Mouse (Mus musculus) kidney, adult 2 months (tissue): ENCODE measurements at regions not wholly inside any gene's neighbourhood (a gene's known extent, or its start where the extent isn't known, plus 50 kb on each side); places are given as distances from the start of the nearest gene placed in this dataset.
"Not testable (repeated sequence)": the region's sequence is repeated elsewhere in the genome, so short reads cannot be mapped to it uniquely, and the experiment has no call there.

Experiments
- DNase-seq: peaks from one replicate; pipeline ENCODE4 v3.0.0; 2021
- H3K27ac ChIP-seq: fragments of 200-500 bp; 2 replicates; pipeline ENCODE4 v1.5.1; 2012; ENCODE audit warnings: low read depth, low read length, control low read depth, inconsistent platforms; ENCODE audit not compliant: insufficient read depth
- H3K27me3 ChIP-seq: fragments of 200-500 bp; replicated peaks from 2 replicates; pipeline ENCODE4 v1.6.1; 2012; ENCODE audit warnings: mild to moderate bottlenecking, moderate library complexity, low read length, inconsistent platforms; ENCODE audit not compliant: control insufficient read depth, insufficient read depth
- H3K36me3 ChIP-seq: fragments of 200-500 bp; 2 replicates; pipeline ENCODE4 v1.6.1; 2012; ENCODE audit warnings: mild to moderate bottlenecking, moderate library complexity, low read length, inconsistent platforms; ENCODE audit not compliant: control insufficient read depth, insufficient read depth
- H3K4me1 ChIP-seq: fragments of 200-500 bp; 2 replicates; pipeline ENCODE4 v1.6.1; 2011; ENCODE audit warnings: low read length; ENCODE audit not compliant: control insufficient read depth, insufficient read depth
- H3K4me3 ChIP-seq: fragments of 200-500 bp; 2 replicates; pipeline ENCODE4 v1.5.1; 2011; ENCODE audit warnings: mild to moderate bottlenecking, low read depth, low read length, control low read depth; ENCODE audit not compliant: insufficient read depth
- CTCF ChIP-seq: fragments of 200-500 bp; conservative IDR thresholded peaks from 2 replicates; pipeline ENCODE4 v1.5.1; 2011; ENCODE audit warnings: low read depth, mild to moderate bottlenecking, control low read depth, low read length, moderate library complexity, mixed read lengths; ENCODE audit not compliant: insufficient read depth, insufficient read length
- POLR2A ChIP-seq: fragments of 200-500 bp; IDR thresholded peaks from one replicate; pipeline ENCODE4 v1.6.1; 2011; ENCODE audit warnings: low read depth, low read length, control low read depth
- WGBS: fragments of 180-500 bp; shearing (Covaris S2); methylation state at CpG from one replicate; pipeline ENCODE4 v1.1.7; 2018; 5-methylcytosine and 5-hydroxymethylcytosine counted together

- TF ChIP-seq CTCF: no peak
- no peak for TF ChIP-seq POLR2A
- Histone ChIP-seq H3K27me3 (no peaks in the 10 kb centered on the region), H3K4me1 (no peaks in the 10 kb centered on the region), H3K36me3 (no peaks in the 10 kb centered on the region), H3K4me3 (no peak overlapping the region), H3K27ac (no peak overlapping the region)
- WGBS: 11% methylated on average over 3 of the region's 3 CpGs
- no peak for DNase-seq
These were observed 1752.1 kb upstream of the Cntnap5a start for GRCm38 (mm10) chr1:113932492-113932891.

- no peak for DNase-seq
- no peaks in the 10 kb centered on the region for H3K36me3 ChIP-seq
- no peak for TF ChIP-seq POLR2A
- no peak for TF ChIP-seq CTCF
- no peak overlapping the region for H3K4me3 ChIP-seq
- 84% methylated on average over 6 of the region's 6 CpGs for WGBS
- H3K4me1 ChIP-seq: no peaks in the 10 kb centered on the region
- H3K27me3 ChIP-seq: no peaks in the 10 kb centered on the region
- H3K27ac ChIP-seq: no peak overlapping the region
These were observed 1726.4 kb upstream of the Cntnap5a start for GRCm38 (mm10) chr1:113958016-113958751.

DNA sequence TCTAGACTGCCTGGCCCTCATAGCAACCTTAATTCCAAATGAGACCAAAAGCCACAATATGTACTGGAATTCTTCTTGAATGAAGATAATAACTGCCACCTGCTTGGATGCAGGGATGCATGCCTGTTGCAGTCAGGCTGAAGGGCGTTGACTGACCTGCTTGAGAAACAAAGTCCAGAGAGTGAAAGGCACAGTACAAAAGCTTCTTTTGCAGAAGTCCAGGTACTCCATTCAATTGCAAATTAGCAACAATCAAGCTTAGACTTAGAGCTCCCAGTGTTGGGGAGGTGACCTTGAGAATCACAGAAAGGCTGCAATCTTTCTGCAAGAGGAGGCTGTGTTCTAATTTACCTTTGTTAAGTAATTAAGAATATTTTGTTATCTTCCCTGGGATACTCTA, 1725.3 kb upstream of the Cntnap5a start:
- not testable (repeated sequence) for H3K4me3 ChIP-seq, DNase-seq, H3K27ac ChIP-seq, H3K4me1 ChIP-seq, H3K27me3 ChIP-seq, H3K36me3 ChIP-seq
- 81% methylated on average over 1 of the region's 1 CpGs for WGBS

DNA sequence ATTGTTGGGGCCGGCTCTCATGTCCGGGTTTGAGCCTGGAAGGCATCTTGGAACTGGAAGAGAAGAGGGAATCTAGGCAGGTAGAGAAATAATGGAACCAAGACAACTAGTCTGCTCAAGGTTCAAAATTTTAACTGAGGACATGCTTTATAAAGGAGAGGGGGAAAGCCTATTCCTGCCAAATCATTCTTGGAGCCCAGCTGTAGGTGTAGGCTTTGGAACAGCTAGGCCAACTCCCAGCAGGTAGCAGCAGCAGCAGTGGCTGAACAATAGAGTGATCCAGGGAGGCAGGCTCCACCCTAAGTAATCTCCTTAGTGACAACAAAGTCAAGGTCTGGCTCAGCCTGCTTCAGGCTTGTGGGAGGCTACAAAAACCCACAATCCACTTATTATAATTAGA, 1720.6 kb upstream of the Cntnap5a start:
- H3K36me3 ChIP-seq, H3K27ac ChIP-seq, DNase-seq, H3K4me3 ChIP-seq, H3K4me1 ChIP-seq, H3K27me3 ChIP-seq: not testable (repeated sequence)
- WGBS: 49% methylated on average over 2 of the region's 2 CpGs

- no peak overlapping the region for H3K4me3 ChIP-seq
- no peaks in the 10 kb centered on the region for H3K36me3 ChIP-seq
- DNase-seq: no peak
- WGBS: 78% methylated on average over 2 of the region's 2 CpGs
- TF ChIP-seq CTCF: no peak
- no peak for TF ChIP-seq POLR2A
- H3K27ac ChIP-seq: no peak overlapping the region
- no peaks in the 10 kb centered on the region for H3K27me3 ChIP-seq
- H3K4me1 ChIP-seq: no peaks in the 10 kb centered on the region
These were observed 1720.1 kb upstream of the Cntnap5a start for GRCm38 (mm10) chr1:113964431-113964830.

GRCm38 (mm10) chr1:113970617-113971016, 1713.9 kb upstream of the Cntnap5a start:
- DNase-seq: no peak
- H3K4me3 ChIP-seq: no peak overlapping the region
- TF ChIP-seq CTCF (no peak), POLR2A (no peak)
- H3K27me3 ChIP-seq: no peaks in the 10 kb centered on the region
- 57% methylated on average over 1 of the region's 1 CpGs for WGBS
- H3K27ac ChIP-seq: no peak overlapping the region
- H3K36me3 ChIP-seq: no peaks in the 10 kb centered on the region
- H3K4me1 ChIP-seq: no peaks in the 10 kb centered on the region

DNA sequence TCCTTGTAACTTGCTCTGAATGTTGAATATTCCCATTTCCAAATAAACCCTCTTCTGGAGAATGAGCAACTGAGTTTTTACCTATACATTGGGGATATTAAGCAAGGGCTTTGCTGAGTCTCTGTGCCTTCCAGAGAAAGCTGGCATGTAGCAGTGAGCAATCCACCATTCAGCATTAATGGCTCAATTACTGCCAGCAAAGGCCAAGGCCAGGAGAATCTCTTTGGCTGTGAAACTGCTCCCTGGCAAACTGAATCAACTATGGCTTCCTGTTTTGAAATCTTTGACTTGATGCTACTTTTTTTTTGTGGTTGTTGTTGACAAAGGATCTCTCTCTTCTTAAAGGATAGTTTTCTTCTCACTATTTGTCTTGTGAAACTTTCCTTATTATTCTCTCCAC, 1704.4 kb upstream of the Cntnap5a start:
- H3K27ac ChIP-seq: no peak overlapping the region
- H3K36me3 ChIP-seq: no peaks in the 10 kb centered on the region
- TF ChIP-seq POLR2A: no peak
- TF ChIP-seq CTCF: no peak
- H3K4me1 ChIP-seq: no peaks in the 10 kb centered on the region
- H3K4me3 ChIP-seq: no peak overlapping the region
- no peaks in the 10 kb centered on the region for H3K27me3 ChIP-seq
- DNase-seq: no peak
